Mouse (Mus musculus) common myeloid progenitor, adult 5-6 weeks (primary cell): Measurements from ENCODE around the gene Ppwd1. TPM values are rescaled to one million over a fixed set of nuclear protein-coding genes. Genes with fewer than 3 reads are reported as not detected.
"Not testable (repeated sequence)": the region's sequence is repeated elsewhere in the genome, so short reads cannot be mapped to it uniquely, and the experiment has no call there.

ENCODE experiments used
- ATAC-seq: replicated peaks from 2 replicates; pipeline ENCODE4 v1.8.0; 2016; ENCODE audit warnings: low read depth, mild to moderate bottlenecking, moderate TSS enrichment, inconsistent platforms; ENCODE audit not compliant: poor library complexity, severe bottlenecking
- total RNA-seq: library from RNA; stranded (forward); fragments of 200-1000, 187-1606 nt; gene quantifications from 2 replicates; pipeline ENCODE4 v1.2.3, GENCODE M21; 2017

Gene Ppwd1
- 34.3 and 40.9 TPM in 2 replicates for total RNA-seq

GRCm38 (mm10) chr13:104228384-104229066, at the start of gene Ppwd1, which contains the start of gene Cenpk:
Gene Ppwd1 (minus strand): TSS chr13:104228843.
Gene Cenpk (plus strand): TSS chr13:104228611.
- peak; percentile 98 for ATAC-seq

- peak; percentile 52; the same call in 1 of the 2 replicates for ATAC-seq
These were observed 30.4 kb upstream of the Ppwd1 start for GRCm38 (mm10) chr13:104258997-104259396.

DNA sequence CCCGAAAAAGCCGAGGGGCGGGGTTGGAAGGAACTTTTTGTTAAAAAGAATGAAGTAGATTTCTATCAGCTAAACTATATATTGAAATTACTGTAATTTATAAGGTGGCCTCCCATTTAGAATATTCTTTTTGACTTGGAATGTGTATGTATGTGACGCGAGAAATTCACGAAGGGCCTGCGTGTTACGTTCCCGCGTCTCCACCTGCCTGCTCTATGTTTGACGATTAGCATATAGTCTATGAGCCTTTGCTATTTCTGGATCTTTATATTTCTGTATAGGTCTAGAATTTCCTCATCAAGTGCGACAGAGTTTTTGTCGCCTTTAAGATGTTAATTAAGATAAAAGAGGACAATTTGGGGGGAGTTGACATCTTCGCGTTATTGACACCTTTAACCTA, 538 bp upstream of the Ppwd1 start:
- ATAC-seq, result no peak

- no peak for ATAC-seq
These were observed 1.2 kb downstream of the Ppwd1 start for GRCm38 (mm10) chr13:104227478-104227877.

DNA sequence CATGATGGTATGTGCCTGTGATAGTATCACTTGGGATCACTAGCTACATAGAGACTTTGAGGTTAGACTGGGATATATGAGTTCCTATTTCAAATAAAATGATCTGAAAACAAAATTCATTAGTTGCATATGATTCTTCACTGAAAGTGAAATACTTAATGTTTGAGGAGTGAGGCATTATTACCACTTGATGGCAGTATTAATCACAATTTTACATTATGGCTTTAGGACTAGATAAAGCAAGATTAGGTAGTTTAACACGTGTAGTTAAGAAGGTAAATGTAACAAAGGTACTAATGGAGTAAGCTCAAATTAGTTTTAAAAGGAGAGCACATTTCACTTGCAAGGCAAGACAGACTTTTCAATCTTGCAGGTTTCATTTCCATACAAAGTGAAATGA, 24.3 kb downstream of the Ppwd1 start:
- ATAC-seq, result 0 out of 2 replicates have a peak, but pooled peaks have one; percentile 47

DNA sequence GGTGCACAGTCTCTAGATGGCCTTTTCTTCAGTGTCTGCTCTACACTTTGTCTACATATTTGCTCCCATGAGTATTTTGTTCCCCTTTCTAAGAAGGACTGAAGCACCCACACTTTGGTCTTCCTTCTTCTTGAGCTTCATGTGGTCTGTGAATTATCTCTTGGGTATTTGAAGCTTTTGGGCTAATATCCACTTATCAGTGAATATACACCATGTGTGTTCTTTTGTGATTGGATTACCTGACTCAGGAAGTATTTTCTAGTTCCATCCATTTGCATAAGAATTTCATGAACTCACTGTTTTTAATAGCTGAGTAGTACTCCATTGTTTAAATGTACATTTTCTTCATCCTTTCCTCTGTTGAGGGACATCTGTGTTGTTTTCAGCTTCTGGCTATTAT, 32.8 kb downstream of the Ppwd1 start:
- ATAC-seq, result not testable (repeated sequence)

DNA sequence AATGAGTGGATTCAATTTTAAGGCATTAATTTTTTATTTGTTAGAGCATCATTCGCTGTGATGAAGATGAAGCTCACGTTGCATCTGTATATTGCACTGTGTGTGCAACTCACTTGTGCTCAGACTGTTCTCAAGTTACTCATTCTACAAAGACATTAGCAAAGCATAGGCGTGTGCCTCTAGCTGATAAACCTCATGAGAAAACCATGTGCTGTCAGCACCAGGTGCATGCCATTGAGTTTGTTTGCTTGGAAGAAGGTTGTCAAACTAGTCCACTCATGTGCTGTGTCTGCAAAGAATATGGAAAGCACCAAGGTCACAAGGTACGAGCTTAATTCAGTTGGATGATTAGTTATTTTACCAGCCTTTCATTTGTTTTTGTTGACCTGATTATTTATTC, 41.3 kb downstream of the Ppwd1 start:
- ATAC-seq, result no peak

DNA sequence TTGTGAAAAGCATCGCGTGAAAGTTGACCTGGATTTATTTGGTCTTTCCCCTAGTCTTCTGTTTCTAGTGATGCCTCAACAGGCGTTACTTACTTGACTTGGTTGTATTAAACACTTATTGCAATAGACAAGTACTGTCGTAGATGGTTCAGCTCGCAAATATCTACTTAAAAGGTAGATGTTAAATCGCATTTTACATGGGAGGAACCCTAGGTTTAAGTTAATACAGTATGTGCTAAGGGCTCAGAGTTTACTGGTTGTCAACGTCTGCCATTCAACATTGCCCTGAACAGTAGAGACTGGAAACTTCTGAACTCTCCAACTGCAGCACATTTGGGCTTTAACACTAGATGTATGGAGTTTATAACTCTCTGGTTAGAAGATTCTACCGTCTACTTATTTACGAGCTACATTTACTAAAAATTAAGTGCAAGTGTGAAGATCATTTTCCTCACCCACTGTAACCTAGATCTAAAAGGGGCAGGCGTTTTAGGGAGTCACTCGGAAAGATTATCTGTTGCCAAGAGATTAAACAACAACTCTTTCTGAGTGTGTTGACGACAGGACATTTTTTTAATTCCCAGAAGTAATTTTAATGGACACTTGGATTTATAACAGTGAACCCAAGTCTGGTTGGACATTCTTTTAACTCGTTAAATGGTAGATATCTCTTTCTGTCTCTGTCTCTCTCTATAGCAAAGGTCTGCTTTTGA, 49.3 kb downstream of the Ppwd1 start:
- no peak for ATAC-seq

GRCm38 (mm10) chr13:104178650-104179121, 50.0 kb downstream of the Ppwd1 start, which contains the start of gene Trim23:
Gene Trim23 (plus strand): TSS chr13:104178797.
- peak; percentile 94 for ATAC-seq

- peak; percentile 76 for ATAC-seq
These were observed 50.6 kb downstream of the Ppwd1 start, which contains the start of gene Trappc13 for GRCm38 (mm10) chr13:104177796-104178649. Gene Trappc13 (minus strand): TSS chr13:104178469.

GRCm38 (mm10) chr13:104176874-104177273, 51.8 kb downstream of the Ppwd1 start:
- no peak for ATAC-seq

DNA sequence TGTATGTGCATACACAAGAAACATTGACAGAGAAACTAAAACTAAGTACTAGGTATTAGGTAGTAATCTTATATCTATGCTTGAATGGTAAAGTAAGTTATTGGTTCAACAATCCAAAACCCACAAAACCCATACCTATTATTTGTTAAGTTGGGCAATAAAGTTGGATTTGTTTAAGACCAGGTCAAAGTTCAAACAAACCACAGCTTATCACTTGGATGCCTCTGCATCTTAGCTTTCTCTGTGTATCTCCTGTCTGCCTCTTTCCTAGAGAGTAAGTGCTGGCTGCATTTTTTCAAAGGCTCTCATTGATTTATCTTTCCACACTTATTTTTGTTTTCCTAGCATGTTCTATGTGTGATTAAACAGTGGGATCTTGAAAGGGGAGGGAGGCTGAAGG, 56.1 kb downstream of the Ppwd1 start:
- no peak for ATAC-seq

DNA sequence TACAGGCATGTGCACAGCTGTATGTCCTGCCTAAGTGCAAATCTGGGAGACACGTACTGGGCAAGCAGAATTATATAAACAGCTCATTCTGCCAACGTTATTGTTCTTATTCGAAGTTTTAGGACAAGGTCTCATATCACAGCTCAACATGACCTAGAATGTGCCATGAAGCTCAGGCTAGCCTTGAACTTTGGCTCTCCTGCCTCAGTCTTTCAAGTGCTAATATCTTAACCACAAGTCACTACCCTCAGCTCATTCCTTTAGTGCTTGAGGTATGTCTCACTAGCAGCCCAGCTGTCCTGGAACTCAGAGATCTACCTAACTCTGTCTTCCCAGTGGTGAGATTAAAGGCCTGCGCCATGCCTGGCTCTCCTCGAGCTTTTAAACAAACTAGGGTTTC, 56.9 kb downstream of the Ppwd1 start:
- no peak for ATAC-seq

DNA sequence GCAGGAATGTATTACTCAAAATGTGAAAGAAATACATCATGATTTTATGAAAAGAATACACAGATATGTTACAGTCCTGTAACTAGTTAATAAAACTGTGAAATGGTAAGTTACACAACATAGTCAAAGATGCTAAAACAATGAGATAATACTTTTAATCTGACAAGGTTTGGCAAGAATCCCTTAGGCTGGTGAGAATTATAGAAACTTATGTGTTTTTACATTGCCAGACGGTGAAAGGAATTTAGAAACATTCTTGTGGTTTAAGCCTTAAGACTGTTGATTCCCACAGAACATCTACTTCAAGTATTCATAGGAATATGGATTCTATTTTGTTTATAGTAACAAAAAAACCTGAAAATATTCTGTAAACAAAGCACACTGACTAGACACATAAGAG, 73.0 kb downstream of the Ppwd1 start:
- ATAC-seq, result no peak

Other genes with a start within 250 kb of the Ppwd1 start
- gene Nln, start 119.2 kb downstream of the Ppwd1 start, total RNA-seq, result 44.7 and 55.6 TPM in 2 replicates
- 0.32 TPM in 1 of 2 replicates, not detected in the other for gene Sgtb, start 119.1 kb downstream of the Ppwd1 start, total RNA-seq
- 61.8 and 62.7 TPM in 2 replicates for gene Trappc13, start 50.4 kb downstream of the Ppwd1 start, total RNA-seq
- 25.1 and 25.3 TPM in 2 replicates for gene Trim23, start 50.0 kb downstream of the Ppwd1 start, total RNA-seq
- 87.1 and 134 TPM in 2 replicates for gene Cenpk, start 232 bp downstream of the Ppwd1 start, total RNA-seq
- gene Adamts6, start 59.0 kb upstream of the Ppwd1 start, total RNA-seq, result 3.0 and 3.6 TPM in 2 replicates